Mouse (Mus musculus) naive thymus-derived CD4-positive, alpha-beta T cell, adult 2 months (primary cell): ENCODE results near the gene Tfip11.

Experiments used
- DNase-seq: peaks from one replicate; pipeline ENCODE4 v3.0.0-alpha.2; 2011; ENCODE audit warnings: low read depth

The Tfip11 gene

DNA sequence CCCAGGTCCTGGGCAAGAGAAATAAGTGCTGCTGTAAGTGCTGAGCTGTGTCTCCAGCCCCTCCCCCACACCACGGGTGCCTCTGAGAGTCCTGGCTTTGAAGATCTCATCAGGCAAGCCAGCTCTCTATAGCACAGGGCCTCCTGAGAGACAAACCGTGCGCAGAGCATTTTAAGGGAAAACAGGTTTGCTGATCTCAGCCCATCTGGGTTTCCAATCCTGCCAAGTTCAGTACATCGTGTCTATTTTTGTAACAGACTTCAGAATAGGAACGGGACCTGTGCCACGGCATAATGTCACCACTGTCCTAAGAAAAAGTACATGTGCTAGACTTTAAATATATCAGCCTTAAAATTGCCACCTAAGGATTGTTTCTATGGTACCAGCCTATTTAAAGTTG lies 5.2 kb upstream of the Tfip11 start:
- DNase-seq = no peak

GRCm38 (mm10) chr5:112321376-112321775 lies 4.8 kb upstream of the Tfip11 start:
- DNase-seq = no peak

DNA sequence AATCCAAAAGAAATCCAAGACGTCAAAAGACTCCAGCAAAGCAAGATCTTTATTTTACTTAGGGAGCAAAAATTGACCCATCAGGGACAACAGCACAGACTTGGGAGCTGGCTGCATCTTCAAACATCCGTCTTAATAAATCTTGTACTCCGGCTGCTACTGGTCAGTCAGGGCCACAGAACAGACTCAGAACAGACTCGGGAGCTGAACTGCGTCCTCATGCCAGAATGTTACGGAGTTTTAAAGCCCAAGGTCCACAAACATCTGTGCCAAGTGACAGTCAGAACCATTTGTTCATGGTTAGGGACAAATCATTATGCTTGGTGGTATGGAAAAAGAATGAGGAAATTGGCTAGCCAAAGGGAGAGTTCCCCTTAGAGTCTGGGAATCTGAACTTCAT lies 2.9 kb upstream of the Tfip11 start:
- no peak for DNase-seq

DNA sequence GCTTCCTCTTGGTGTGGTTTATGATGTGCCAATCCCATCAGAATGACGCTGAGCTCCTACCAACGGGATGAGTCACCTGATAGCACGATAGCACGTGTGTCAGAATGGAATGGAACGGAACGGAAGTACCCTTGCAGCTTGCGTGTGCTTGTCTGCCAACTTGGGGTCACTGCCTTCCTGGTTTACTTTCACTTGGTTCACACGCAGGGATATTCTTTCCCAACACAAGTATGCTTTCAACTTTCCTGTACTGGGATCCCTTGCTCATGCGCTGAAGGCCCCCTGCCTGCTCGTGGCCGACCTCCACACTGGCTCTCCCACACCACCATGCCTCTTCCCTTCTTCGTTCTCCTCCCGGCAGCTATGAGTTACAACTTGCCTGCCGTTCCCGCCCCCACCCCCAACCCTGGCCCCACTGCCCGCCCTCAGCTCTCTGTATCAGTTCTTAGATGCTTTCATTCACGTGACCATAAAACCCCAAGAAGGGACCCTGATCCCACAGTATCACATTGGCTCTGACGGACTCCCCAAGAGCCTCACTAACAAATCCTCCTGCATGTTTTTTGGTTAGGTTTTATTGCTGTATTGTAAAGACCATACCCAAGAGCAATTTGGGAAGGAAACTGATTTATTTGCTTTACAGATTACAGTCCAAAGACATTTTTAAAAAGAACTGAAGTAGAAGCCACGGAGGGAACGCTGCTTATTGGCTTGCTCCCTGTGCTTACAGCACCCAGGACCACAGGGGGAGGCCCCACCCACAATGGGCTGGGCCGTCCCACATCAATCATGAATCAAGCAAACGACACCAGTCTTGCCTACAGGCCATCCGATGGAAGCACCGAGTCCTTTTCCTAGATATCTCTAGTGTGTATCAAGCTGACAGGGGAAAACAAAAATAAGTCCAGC lies 1.3 kb upstream of the Tfip11 start:
- DNase-seq = peak; percentile 85

- DNase-seq = no peak
Measured at GRCm38 (mm10) chr5:112326446-112327009, 370 bp downstream of the Tfip11 start.

DNA sequence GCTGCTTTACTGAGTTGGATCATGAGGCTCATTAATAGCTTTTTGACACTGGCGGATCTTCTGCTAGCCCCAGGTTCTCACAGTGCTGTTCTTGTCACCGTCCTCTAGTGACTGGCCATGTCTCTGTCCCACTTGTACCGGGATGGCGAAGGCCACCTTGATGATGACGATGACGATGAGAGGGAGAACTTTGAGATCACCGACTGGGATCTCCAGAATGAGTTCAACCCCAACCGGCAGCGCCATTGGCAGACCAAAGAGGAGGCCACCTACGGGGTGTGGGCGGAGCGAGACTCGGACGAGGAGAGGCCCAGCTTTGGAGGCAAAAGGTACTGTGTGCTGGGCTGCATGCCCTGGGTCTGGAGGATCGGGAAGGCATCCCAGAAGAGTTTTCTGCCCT lies 1.7 kb downstream of the Tfip11 start:
- no peak for DNase-seq

- no peak for DNase-seq
Measured at GRCm38 (mm10) chr5:112329805-112330564, 3.8 kb downstream of the Tfip11 start.

DNA sequence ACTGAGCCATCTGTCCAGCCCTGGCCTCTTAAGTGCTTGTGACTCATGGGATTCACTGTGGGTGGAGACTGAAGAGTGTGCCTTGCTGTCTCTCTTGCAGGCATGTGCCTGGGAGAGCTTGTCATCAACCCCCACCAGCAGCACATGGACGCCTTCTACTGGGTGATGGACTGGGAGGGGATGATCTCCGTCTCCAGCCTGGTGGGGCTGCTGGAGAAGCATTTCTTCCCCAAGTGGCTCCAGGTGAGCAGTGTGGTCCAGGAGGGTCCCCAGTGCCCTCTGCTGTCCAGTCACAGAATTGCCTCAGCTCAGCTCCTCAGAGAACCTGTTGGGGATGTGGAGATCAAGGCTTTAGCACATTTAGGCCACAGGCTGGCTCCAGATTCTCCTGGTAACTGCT lies 9.3 kb downstream of the Tfip11 start:
- DNase-seq = peak; percentile 81

- no peak for DNase-seq
Measured at GRCm38 (mm10) chr5:112337004-112337403, 10.8 kb downstream of the Tfip11 start.

DNA sequence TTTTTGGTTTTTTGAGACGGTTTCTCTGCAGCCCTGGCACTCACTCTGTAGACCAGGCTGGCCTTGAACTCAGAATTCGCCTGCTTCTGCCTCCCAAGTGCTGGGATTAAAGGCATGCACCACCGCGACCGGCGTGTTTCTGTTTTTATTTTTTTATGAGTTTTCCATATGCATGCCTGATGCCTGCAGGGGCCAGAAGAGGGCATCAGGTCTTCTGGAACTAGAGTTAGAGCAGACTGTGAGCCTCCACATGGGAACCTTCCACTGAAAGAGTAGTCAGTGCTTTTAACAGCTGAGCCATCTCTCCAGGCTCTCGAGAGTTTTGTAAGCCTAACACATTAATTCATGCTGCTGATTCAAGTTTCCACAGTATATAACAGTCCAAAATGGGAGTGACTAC lies 13.1 kb downstream of the Tfip11 start:
- no peak for DNase-seq

GRCm38 (mm10) chr5:112342463-112343204 lies 16.5 kb downstream of the Tfip11 start, which contains the start of the genes Srrd and Hps4:
TSS of gene Srrd (minus strand) at chr5:112343040.
TSS of gene Hps4 (plus strand) at chr5:112343083.
- DNase-seq = peak; percentile 94

- peak; percentile 69 for DNase-seq
Measured at GRCm38 (mm10) chr5:112343205-112343595, 17.0 kb downstream of the Tfip11 start.

DNA sequence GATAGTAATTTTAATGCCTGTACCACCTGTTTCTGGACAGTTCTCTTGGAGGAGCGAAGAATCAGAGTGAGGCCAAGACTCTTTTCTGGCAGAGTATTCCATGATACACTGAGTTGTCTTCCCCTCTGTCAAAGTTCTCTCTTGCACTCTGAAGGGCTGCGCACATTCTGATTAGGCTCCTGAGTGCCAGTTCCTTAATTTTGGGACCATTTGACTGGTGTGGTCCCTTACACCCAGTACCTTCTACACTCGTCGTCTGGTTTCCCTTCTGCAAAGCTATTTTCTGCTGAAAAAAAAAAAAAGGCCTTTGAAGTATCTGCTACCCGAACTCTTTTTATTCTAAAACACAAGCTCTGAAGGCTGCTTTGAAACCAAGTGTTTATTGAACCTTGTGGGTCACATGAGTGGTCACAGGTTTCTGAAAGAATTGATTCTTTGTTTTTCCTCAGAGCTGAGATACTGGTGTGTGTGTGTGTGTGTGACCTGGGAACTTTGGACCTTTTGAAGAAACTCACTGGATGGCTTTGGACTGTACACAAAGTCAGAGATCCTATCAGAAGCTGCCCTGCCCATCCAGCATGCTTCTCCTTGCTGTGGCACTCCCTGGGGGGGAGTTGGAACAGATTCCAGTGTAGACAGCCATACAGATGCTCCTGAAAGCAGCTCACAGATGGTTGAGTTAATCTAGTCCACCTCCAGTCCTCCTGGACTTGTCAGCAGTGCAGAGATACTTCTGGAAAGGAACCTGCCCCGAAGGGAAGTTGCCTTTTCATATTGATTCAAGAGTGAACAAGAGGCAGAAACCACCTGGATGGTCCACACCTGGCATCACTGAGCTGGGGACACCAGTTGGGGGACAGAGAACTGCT lies 18.2 kb downstream of the Tfip11 start:
- DNase-seq = no peak

GRCm38 (mm10) chr5:112346211-112346965 lies 20.2 kb downstream of the Tfip11 start:
- no peak for DNase-seq

GRCm38 (mm10) chr5:112349169-112349568 lies 23.0 kb downstream of the Tfip11 start:
- DNase-seq = no peak

DNA sequence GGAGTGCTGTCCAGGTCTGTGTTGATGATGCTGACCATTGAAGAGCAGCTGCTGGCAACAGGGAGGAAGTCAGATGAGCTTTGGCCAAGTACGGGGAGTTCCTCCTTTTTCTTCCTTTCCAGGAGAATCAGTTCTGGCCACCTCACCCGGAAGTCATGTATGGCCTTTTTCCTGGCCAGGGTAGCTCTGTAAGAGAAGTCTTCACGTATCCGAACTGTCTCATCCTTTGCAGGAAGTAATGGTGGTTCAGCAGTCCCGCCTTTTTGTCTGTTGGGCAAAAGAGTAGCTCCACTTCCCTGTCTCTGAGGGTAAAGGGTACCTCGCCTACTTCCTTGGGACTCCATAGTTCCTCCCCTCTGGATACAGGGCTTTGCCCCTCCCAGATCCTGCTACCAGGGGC lies 29.3 kb downstream of the Tfip11 start:
- no peak for DNase-seq

DNA sequence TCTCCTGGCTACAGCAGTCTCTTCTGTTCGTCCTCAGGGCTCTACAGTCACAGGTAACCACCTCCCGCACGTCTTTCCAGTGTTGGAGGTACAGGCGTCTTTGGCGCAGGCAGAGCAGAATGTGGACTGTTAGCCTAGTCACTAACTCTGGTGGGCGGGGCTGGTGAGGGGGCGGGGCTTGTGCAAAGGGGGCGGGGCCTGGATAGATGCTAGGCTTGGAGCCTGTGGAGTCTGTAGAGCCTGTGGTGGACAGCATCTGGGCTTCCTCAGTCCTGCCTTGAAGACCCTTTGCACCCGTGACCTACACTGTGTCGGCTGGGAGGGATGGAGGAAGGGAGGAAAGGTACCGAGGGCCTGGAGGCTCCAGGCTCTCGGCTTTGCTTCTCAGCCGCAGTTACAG lies 29.8 kb downstream of the Tfip11 start, which contains the start of gene Gm6583:
Gene Gm6583, minus strand, starts transcription at position 124 of the 400 bp plus-strand sequence.
- no peak for DNase-seq

GRCm38 (mm10) chr5:112356322-112356721 lies 30.2 kb downstream of the Tfip11 start:
- DNase-seq = no peak

- no peak for DNase-seq
Measured at GRCm38 (mm10) chr5:112359520-112359919, 33.4 kb downstream of the Tfip11 start.

GRCm38 (mm10) chr5:112360077-112360476 lies 33.9 kb downstream of the Tfip11 start:
- no peak for DNase-seq
